Mouse (Mus musculus): Measurements from ENCODE around the gene Gm47985. TPM values are rescaled to one million over a fixed set of nuclear protein-coding genes. Genes with fewer than 3 reads are reported as not detected.

The Gm47985 gene
- polyA plus RNA-seq, 1 experiment from 2014 or later: 1.9 TPM

DNA sequence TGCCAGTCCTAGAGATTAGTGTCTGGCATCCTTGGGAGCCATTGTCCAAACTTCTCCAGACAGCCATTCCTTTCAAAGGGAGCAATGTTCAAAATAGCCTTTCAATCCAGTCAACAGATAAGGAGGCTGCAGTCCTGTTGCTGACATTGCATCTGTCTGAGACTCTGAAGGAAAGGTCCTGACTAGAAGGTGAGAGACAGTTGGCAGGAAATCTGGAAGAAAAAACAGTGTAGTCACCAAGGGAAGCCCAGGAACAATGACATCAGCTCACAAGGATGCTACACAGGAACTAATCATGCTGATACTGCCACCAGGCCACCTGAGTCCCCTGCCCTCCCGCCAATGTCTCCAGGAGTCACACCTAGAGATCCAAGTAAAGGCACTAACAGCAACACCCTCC, 41.0 kb downstream of the Gm47985 start:
- Histone ChIP-seq H3K36me3 (replicated peaks) (no peaks in the 10 kb centered on the region), H3K4me1 (replicated peaks) (no peaks in the 10 kb centered on the region), H3K4me3 (replicated peaks) (no peak overlapping the region), H3K27ac (replicated peaks) (no peak overlapping the region), H3K27me3 (no peaks in the 10 kb centered on the region), H3K4me2 (no peak overlapping the region), H3K9me3 (replicated peaks) (no peaks in the 10 kb centered on the region), H3K9ac (no peak overlapping the region)
- 36% methylated on average over 1 of the region's 1 CpGs for WGBS (ENCODE audit: insufficient replicate concordance)
- ATAC-seq (ENCODE audit: insufficient read depth): no peak

DNA sequence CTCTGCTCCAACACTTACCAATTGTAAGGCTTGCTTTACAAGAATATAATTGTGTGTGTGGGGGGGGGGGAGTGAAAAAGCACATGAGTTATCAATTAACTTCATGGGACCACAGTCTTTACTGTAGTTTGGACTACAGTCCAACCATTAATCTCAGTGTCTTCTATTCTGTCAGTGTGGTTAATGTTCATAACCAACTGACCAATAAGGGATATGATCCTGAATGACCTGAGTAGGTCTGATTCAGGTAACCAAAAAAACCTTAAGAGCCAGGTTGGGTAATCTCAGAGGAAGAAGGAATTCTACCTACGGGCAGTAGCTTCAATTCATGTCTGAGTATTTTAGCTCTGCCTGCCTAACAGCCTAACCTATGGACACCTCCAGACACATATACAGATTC, 42.2 kb downstream of the Gm47985 start:
- Histone ChIP-seq H3K36me3 (replicated peaks) (no peaks in the 10 kb centered on the region), H3K9ac (no peak overlapping the region), H3K9me3 (replicated peaks) (no peaks in the 10 kb centered on the region), H3K27me3 (no peaks in the 10 kb centered on the region), H3K27ac (replicated peaks) (no peak overlapping the region), H3K4me2 (no peak overlapping the region), H3K4me1 (replicated peaks) (no peaks in the 10 kb centered on the region), H3K4me3 (replicated peaks) (no peak overlapping the region)
- 49% methylated on average over 1 of the region's 1 CpGs for WGBS (ENCODE audit: insufficient replicate concordance)
- no peak for ATAC-seq (ENCODE audit: insufficient read depth)

DNA sequence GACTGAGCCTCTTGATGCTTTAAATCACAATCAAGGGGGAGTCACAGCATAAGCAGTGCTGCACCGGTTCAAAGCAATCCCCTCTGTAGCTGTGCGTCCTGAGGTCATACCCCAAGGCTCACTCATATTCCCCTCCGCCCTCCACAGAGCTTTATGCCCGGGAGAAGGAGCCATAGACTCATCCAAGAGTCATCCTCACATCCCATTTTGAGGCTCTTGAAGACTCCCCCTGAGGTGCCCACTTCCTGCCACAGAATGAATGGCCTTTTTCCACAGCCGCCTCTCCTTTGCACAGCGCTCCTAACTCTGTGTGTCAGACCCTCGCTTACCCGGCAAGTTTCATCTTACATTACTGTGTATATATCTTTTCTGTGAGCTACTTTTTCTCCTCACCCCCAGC, 45.2 kb downstream of the Gm47985 start:
- H3K9me3 ChIP-seq (replicated peaks): no peaks in the 10 kb centered on the region
- WGBS (ENCODE audit: insufficient replicate concordance): 52% methylated on average over 8 of the region's 8 CpGs

DNA sequence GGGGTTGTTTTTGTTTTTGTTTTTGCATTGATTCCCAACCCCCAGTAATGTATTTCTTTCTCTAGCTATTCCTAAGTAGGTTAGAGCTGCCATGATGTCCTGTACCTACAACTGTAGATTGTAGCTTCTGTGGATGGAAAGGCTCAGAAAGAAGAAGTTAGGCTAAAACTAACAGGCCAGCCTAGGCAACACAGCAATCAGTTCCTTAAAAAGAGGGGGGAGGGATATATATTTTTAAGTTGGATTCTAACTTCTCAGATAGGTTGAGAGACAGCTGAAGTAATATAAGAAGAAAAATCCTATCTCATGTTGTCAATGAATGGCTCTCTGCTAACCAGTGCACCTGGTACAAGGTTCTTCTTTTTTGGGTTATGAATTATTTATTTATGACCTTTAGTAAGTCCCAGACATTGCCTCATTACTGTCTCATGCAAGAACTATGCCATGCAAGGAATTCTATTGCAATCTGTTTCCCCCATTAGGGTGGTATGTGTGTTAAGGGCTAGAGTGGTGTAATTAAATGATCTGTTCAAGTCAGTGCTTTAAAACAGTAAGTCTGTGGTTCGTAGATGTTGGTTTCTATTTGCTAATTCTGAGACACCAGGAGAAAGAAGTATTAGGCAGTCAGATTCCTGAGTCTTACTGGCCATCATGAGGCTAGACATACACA, 46.1 kb downstream of the Gm47985 start:
- Histone ChIP-seq H3K9ac (no peak overlapping the region), H3K4me2 (no peak overlapping the region), H3K36me3 (replicated peaks) (no peaks in the 10 kb centered on the region), H3K27me3 (no peaks in the 10 kb centered on the region), H3K9me3 (replicated peaks) (no peaks in the 10 kb centered on the region), H3K4me1 (replicated peaks) (no peaks in the 10 kb centered on the region), H3K4me3 (replicated peaks) (no peak overlapping the region), H3K27ac (replicated peaks) (no peak overlapping the region)
- WGBS (ENCODE audit: insufficient replicate concordance): 35% methylated on average over 1 of the region's 1 CpGs
- ATAC-seq (ENCODE audit: insufficient read depth): no peak

More for the DNA sequence above, 45.2 kb downstream of the Gm47985 start:
- ATAC-seq (ENCODE audit: insufficient read depth): no peak
- Histone ChIP-seq H3K4me3 (replicated peaks) (no peak overlapping the region), H3K36me3 (replicated peaks) (no peaks in the 10 kb centered on the region), H3K4me1 (replicated peaks) (no peaks in the 10 kb centered on the region), H3K4me2 (no peak overlapping the region), H3K27me3 (no peaks in the 10 kb centered on the region), H3K9ac (no peak overlapping the region), H3K27ac (replicated peaks) (no peak overlapping the region)

DNA sequence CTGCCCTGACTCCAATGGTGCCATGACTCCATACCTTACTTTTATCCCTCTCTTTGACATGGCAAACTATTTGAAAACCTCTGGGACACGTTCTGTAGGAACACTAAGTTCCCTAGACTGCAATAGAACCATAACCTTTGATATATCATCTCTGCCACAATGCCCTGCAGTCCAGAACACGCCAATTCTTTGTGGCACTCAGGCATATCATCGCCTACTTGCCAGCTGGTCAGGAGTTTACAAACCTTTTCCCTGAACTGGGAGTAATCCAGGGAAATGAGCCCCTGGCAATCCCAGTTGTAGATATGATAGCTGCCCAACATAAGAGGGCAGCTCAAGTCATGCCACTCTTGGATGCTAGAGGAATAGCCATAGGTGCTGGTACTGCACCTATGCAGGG, 50.0 kb downstream of the Gm47985 start:
- H3K9ac ChIP-seq: no peak overlapping the region
- WGBS (ENCODE audit: insufficient replicate concordance): 59% methylated on average over 3 of the region's 3 CpGs
- H3K4me1 ChIP-seq (replicated peaks): no peaks in the 10 kb centered on the region
- no peak overlapping the region for H3K27ac ChIP-seq (replicated peaks)
- H3K9me3 ChIP-seq (replicated peaks): no peaks in the 10 kb centered on the region
- H3K36me3 ChIP-seq (replicated peaks): no peaks in the 10 kb centered on the region
- H3K4me3 ChIP-seq (replicated peaks): no peak overlapping the region
- no peaks in the 10 kb centered on the region for H3K27me3 ChIP-seq
- no peak overlapping the region for H3K4me2 ChIP-seq
- ATAC-seq (ENCODE audit: insufficient read depth): no peak

DNA sequence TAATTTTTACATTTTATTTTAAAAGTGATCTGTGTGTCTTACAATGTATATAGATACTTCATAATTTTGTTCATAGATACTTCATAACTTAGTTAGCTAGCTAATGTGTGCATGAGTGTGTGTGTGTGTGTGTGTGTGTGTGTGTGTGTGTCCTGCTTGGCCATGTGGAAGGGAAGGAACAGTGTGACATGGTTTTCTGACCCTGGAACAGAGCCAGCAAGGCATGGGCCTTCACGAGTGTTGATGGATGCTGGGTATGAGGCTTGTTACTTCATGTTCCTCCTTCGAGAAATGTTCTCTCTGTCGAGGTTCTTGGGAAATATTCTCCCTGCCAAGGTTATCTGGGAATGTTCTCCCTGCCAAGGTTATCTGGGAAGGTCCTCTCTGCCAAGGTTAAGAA, 51.4 kb downstream of the Gm47985 start:
- 62% methylated on average over 3 of the region's 3 CpGs for WGBS (ENCODE audit: insufficient replicate concordance)
- H3K4me3 ChIP-seq (replicated peaks): no peak overlapping the region

More for the DNA sequence above, 51.4 kb downstream of the Gm47985 start:
- Histone ChIP-seq H3K4me1 (replicated peaks) (peaks cover 7% of the 10 kb centered on the region; the same call in 1 of the 2 replicates), H3K9ac (no peak overlapping the region), H3K36me3 (replicated peaks) (no peaks in the 10 kb centered on the region), H3K27ac (replicated peaks) (no peak overlapping the region), H3K4me2 (no peak overlapping the region), H3K27me3 (no peaks in the 10 kb centered on the region), H3K9me3 (replicated peaks) (no peaks in the 10 kb centered on the region)
- no peak for ATAC-seq (ENCODE audit: insufficient read depth)

Other genes with a start within 250 kb of the Gm47985 start
- gene Hmcn1, start 189.1 kb upstream of the Gm47985 start, polyA plus RNA-seq (2015; fragmentation: Nextera tagmentation; extraction: Ambion mirVana): 1.7 and 2.0 TPM in 2 replicates
- gene Gm8947, start 9.8 kb downstream of the Gm47985 start, polyA plus RNA-seq (2015; fragmentation: Nextera tagmentation; extraction: Ambion mirVana): 1.2 and 1.3 TPM in 2 replicates
- gene Gm47995, start 15.9 kb downstream of the Gm47985 start, polyA plus RNA-seq (2015; fragmentation: Nextera tagmentation; extraction: Ambion mirVana): 0.74 and 0.82 TPM in 2 replicates
- 0.39 and 1.0 TPM in 2 replicates for gene 3110040M04Rik, start 21.6 kb downstream of the Gm47985 start, polyA plus RNA-seq (2015; fragmentation: Nextera tagmentation; extraction: Ambion mirVana)
- gene Gm47996, start 27.6 kb downstream of the Gm47985 start, polyA plus RNA-seq (2015; fragmentation: Nextera tagmentation; extraction: Ambion mirVana): 0.18 and 0.31 TPM in 2 replicates
- 68.9 and 71.9 TPM in 2 replicates for gene Ivns1abp, start 161.9 kb downstream of the Gm47985 start, polyA plus RNA-seq (2015; fragmentation: Nextera tagmentation; extraction: Ambion mirVana)
- gene Swt1, start 245.9 kb downstream of the Gm47985 start, polyA plus RNA-seq (2015; fragmentation: Nextera tagmentation; extraction: Ambion mirVana): 12.1 and 15.4 TPM in 2 replicates
- gene Trmt1l, start 246.0 kb downstream of the Gm47985 start, polyA plus RNA-seq (2015; fragmentation: Nextera tagmentation; extraction: Ambion mirVana): 15.2 and 16.0 TPM in 2 replicates